Mouse (Mus musculus) erythroblast, adult 5-6 weeks (primary cell): ENCODE results near the gene Akap14. TPM values are rescaled to one million over a fixed set of nuclear protein-coding genes. Genes with fewer than 3 reads are reported as not detected.
"Not testable (repeated sequence)": the region's sequence is repeated elsewhere in the genome, so short reads cannot be mapped to it uniquely, and the experiment has no call there.

Source experiments
- ATAC-seq: replicated peaks from 2 replicates; pipeline ENCODE4 v1.8.0; 2016; ENCODE audit warnings: moderate number of reproducible peaks, mild to moderate bottlenecking, moderate TSS enrichment, inconsistent platforms; ENCODE audit not compliant: poor library complexity, low FRiP score, severe bottlenecking
- total RNA-seq, 2 experiments: library from RNA; stranded (forward) in 1 of 2; stranded (reverse) in 1 of 2; fragments of 150-400 nt in 1 of 2; fragments of 200-764, 138-1000 nt in 1 of 2; gene quantifications; 2 replicates each; pipeline versions ENCODE4 v1.2.3 to v1.2.4; 2015 to 2017; ENCODE audit warnings: low replicate concordance in 2 of 2

Akap14 gene
- not detected in 2 replicates for total RNA-seq (2015; ENCODE audit: low replicate concordance)
- total RNA-seq (2017; ENCODE audit: low replicate concordance): not detected in 2 replicates

- ATAC-seq: no peak
Measured at GRCm38 (mm10) chrX:37168742-37169141, at the start of gene Akap14. Gene Akap14, minus strand, starts transcription at chrX:37168842.

- no peak for ATAC-seq
Measured at GRCm38 (mm10) chrX:37210941-37211340, 42.3 kb upstream of the Akap14 start, which contains the start of gene Gm9. Gene Gm9, minus strand, starts transcription at chrX:37211041.

DNA sequence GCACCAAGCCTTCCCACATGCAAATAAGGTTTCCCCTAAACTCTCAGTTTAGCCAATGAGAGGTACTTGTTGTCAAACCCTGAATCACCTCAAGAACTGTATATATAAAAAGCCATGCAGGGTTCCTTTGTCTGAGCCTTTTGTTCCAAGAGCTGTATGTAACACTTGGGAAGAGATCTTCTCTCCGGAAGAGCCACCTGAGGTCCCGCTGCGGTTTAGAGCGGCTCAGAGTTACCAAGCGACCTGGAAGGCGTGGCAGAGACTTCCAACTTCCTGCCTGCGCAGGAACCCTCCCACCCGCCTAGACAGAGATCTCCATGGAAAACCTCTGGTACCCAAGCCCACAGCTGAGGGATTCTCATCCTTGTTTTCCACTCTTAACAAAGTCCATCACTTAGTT lies 30.0 kb upstream of the Akap14 start:
- no peak for ATAC-seq

- no peak for ATAC-seq
Measured at GRCm38 (mm10) chrX:37191744-37192379, 23.2 kb upstream of the Akap14 start.

DNA sequence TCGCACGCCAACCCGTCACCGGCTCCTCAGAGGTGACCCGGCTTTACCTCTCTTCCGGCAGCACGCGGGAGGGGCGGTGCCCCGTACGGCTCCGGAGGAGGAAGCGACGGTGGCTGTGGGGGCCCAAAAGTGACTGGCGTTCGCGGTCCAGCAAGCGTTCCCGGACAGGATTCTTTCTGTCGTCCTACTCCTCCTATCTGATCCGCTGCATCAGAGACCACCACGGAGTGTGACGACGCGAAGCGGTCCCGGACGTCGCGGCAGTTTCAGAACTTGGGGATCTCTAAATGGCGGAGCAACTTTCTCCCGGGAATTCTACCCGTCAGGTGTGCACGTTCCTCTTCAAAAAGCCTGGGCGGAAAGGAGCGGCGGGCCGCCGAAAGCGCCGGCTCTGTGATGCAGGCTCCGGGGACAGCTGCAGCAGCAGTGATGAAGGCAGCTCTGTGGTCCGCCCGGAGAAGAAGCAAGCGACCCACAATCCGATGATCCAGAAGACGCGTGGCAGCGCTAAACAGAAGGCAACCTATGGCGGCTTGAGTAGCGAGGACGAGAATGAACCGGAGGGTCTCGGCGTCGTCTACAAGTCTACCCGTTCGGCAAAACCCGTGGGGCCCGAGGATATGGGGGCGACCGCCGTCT lies 22.6 kb upstream of the Akap14 start, which contains the start of the genes Ndufa1 and Rnf113a1:
Gene Ndufa1, minus strand, starts transcription at position 59 of the 639 bp plus-strand sequence.
Gene Rnf113a1, plus strand, starts transcription at position 141 of the 639 bp plus-strand sequence.
- peak; percentile 97 for ATAC-seq

DNA sequence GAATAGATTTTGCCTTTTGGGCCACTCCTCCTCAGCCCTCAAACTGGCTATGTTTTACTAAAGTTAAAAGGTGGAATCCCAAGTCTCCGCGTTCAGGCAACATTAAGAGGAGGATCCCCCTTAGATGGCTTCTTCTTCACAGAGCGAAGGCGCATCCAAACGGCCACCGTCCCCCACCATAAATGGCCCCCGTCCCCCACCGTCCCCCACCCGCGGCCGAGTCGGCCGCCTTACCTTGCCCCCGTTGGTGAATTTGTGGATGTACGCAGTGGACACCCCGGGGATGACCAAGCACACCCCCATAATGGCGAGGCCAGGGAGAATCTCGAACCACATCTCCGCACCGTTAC lies 22.1 kb upstream of the Akap14 start:
- no peak for ATAC-seq

DNA sequence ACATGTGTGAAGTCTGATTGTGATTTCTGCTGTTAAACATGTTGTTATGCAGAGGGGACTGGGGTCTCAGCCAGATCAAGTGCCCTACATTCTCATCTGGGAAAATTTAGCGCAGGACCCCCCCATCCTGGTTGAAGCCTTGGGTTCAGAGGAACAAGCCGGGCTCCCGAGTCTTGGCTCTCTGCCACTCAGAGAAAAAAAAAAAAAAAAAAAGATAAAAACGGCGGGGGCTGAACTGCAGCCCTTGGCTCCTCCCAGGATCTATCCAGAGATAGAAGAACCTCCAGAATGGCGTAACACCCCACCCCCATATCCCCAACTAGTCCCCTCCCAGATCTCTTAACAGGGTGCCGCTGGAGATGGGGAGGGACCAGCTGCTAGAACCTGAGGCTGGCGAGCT lies 15.8 kb upstream of the Akap14 start:
- ATAC-seq: not testable (repeated sequence)

GRCm38 (mm10) chrX:37167085-37167484 lies 1.6 kb downstream of the Akap14 start:
- peak; percentile 80 for ATAC-seq

GRCm38 (mm10) chrX:37163115-37163514 lies 5.5 kb downstream of the Akap14 start:
- no peak for ATAC-seq

DNA sequence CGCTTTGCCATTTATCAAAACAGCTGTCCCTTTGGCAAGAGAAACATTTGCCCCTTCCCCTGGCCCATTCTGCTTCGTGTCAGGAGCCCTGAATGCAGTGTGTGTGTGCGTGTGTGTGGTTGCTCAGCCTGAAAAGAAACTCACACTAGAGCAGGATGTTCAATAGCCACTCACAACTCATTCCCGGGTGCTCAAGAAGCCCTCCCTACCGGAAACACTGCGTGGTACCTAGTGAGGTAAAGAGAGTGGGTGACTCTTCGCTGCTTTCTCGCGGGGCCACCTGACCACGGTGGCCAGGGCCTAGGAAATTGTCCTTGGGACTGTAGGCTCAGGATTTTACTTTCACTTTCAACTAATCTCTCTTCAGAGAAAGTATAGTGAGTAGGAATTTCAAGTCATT lies 7.5 kb downstream of the Akap14 start:
- ATAC-seq: no peak

- no peak for ATAC-seq
Measured at GRCm38 (mm10) chrX:37157839-37158238, 10.8 kb downstream of the Akap14 start.

DNA sequence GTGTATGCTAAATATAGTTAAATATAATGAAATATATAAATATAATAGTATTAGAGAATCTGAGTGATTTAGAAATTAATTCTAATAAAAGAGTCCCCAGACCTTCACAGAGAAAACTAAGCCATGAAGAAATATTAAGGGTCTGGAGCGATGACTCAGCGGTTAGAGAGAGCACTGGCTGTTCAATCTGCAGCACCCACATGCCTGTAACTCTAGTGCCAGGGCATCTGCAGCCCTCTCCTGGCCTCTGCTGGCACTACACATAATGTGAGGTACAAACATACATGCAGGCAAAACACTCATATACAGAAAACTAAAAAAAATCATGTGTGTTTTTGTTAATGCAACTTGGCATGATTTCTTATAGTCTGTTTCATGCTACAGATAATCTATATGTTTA lies 23.7 kb downstream of the Akap14 start:
- ATAC-seq: no peak

- ATAC-seq: not testable (repeated sequence)
Measured at GRCm38 (mm10) chrX:37144498-37144897, 24.1 kb downstream of the Akap14 start.

DNA sequence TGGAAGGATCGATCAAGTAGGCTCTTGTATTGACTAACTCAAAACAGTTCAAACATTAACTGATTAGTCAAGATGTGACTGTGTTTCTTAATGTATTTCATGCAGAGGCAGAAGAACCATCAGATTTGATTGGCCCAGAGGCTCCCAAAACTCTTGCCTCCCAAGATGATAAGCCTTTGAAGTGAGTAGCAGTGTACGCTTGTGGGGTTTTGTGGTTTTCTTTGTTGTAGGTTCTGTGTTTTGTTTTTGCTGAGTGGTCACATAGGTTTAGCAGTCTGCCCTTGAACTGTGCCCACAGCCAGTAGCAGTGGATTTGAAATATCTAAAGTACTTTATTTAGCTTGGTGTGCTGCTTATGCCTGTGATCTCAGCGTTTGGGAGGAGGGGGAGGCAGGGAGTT lies 26.9 kb downstream of the Akap14 start:
- no peak for ATAC-seq

DNA sequence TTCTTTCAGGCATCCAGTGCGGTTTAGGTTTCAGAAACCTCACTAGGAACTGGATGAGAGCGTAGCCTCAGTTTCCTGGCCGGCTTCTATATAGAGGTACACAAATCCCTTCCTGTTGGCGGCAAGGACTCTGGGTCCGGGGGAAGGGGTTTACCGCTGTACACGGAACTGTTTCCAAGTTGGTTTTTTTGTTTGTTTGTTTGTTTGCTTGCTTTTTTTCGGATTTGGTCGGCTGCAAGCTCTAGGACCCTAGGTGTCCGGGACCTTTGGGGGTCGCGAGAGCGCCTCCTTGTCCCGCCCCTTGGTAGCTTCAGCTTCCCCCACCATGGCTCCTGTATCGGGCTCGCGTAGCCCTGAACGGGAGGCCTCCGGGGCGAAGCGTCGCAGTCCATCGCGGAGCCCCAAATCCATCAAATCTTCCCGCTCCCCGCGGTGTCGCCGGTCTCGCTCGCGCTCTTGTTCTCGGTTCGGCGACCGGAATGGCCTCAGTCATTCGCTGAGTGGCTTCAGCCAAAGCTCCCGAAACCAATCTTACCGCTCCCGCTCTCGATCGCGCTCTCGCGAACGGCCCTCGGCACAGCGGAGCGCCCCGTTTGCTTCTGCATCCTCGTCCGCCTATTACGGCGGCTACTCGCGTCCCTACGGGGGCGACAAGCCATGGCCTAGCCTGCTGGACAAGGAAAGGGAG lies 41.8 kb downstream of the Akap14 start, which contains the start of gene Nkap:
Gene Nkap, plus strand, starts transcription at position 125 of the 688 bp plus-strand sequence.
- peak; percentile 89 for ATAC-seq

DNA sequence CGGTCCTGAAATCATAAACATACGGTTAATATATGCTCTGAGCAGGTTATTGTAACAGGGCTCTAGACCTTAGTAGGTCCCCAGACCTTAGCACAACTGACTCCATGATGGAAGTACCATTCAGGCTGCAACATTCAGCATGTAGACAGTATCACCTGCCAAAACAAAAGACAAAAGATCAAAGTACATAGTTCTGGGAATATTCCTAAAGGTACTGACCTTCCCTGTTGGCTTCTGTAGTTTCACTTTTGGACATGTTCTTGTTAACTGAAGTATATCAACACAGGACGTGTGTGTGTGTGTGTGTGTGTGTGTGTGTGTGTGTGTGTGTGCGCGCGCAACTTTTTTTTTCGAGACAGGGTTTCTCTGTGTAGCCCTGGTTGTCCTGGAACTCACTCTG lies 43.1 kb downstream of the Akap14 start:
- no peak for ATAC-seq

DNA sequence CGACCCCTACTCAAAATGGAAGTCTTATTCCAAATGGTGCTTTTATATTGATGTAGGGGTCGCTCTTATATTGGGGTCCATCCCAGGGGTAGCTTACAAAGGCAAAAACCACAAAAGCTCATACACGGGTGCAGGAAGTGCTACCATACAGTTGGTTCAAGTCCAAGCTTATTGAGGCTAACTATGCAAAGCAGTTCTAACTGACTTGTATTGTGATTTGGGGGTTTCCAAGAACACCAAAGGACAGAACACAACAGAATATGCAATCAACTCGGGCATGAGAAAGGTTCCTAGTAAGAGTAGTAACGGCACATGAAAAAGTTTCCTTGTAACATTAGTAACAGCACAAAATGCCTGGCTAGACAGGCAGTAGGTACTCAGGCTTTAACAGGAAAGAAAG lies 48.4 kb downstream of the Akap14 start:
- ATAC-seq: no peak

DNA sequence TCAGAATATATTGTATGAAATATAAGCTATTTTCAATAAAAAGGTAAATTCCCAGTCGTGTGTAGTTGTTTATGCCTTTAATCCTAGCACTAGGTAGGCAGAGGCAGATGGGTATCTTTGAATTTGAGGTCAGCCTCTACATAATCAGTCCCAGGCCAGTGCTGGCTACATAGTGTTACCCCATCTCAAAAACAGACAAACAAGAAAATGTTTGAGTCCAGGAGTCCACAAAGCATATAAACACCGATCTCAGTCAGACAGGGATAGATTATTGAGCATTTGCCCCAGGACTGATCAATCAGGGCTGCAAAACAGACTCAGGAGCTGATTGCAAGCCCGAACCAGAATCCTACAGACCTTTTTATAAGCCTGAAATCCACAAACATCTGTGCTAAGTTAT lies 49.1 kb downstream of the Akap14 start:
- ATAC-seq: no peak

GRCm38 (mm10) chrX:37117085-37117484 lies 51.6 kb downstream of the Akap14 start:
- no peak for ATAC-seq

DNA sequence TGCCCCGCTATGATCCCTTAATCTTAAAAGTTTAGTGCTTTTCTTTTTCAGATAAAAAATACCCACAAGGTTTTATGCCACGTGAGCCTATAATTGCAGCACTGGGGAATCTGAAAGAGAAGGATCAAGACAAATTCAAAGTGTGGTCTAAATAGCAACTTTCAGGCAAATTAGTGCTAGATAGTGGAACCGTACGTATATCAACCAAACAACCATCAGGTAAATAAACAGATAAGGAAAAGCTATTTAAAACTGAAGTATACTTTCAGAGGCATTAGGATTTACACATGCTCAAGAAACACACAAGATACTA lies 57.8 kb downstream of the Akap14 start:
- no peak for ATAC-seq
